Mouse (Mus musculus) cortical plate, adult 2 months (tissue): ENCODE results near the gene Rnf130. TPM values are rescaled to one million over a fixed set of nuclear protein-coding genes. Genes with fewer than 3 reads are reported as not detected.
A peak's percentile ranks its signal among the peaks of the same experiment; 100 is the strongest.

Source experiments
- H3K27ac ChIP-seq: fragments of 200-500 bp; 2 replicates; pipeline ENCODE4 v1.5.1; 2012; ENCODE audit warnings: low read length, control low read depth, inconsistent platforms; ENCODE audit not compliant: insufficient read depth
- H3K4me1 ChIP-seq: fragments of 200-500 bp; 2 replicates; pipeline ENCODE4 v1.6.1; 2011; ENCODE audit warnings: low read length; ENCODE audit not compliant: control insufficient read depth, insufficient read depth
- H3K4me3 ChIP-seq: fragments of 200-500 bp; 2 replicates; pipeline ENCODE4 v1.5.1; 2011; ENCODE audit warnings: mild to moderate bottlenecking, low read length, control low read depth; ENCODE audit not compliant: insufficient read depth
- CTCF ChIP-seq: fragments of 200-500 bp; IDR thresholded peaks from 2 replicates; pipeline ENCODE4 v1.5.1; 2011; ENCODE audit warnings: mild to moderate bottlenecking, control low read depth, low read length; ENCODE audit not compliant: insufficient read depth; ENCODE audit errors: extremely low read depth
- POLR2A ChIP-seq: fragments of 200-500 bp; IDR thresholded peaks from 2 replicates; pipeline ENCODE4 v1.6.1; 2011; ENCODE audit warnings: mild to moderate bottlenecking, low read length, control low read depth; ENCODE audit not compliant: insufficient read depth; ENCODE audit errors: extremely low read depth
- polyA plus RNA-seq: library from polyadenylated mRNA; depleted of rRNA; stranded (reverse); fragments of >200 nt; gene quantifications from 2 replicates; pipeline ENCODE4 v1.2.3, GENCODE M21; 2012

Rnf130 gene
- polyA plus RNA-seq, 1 experiment: 58.1 TPM

- TF ChIP-seq CTCF: no peak
- TF ChIP-seq POLR2A: no peak
- Histone ChIP-seq H3K27ac (no peak overlapping the region), H3K4me1 (no peaks in the 10 kb centered on the region), H3K4me3 (no peak overlapping the region)
These were observed 6.3 kb upstream of the Rnf130 start for GRCm38 (mm10) chr11:50018848-50019247.

DNA sequence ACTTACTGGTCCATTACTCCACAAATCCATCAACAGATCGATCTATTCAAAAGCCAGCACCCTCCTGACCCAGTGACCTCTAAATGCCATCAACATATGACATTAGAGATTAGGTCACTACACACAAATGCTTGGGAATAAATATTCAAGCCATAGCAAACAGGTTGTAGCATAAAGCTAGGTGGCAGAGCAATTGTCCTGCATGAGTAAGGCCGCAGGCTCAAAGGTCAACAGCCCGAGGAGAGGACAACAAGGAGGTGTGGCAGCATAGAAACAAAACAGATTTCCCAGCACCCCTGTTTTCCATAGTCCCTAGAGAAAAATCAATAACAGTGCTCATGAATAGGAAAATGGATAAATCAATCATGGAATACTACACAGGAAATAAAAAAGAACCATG lies 3.1 kb upstream of the Rnf130 start:
- H3K4me3 ChIP-seq: no peak overlapping the region
- H3K4me1 ChIP-seq: peaks cover 4% of the 10 kb centered on the region; the same call in 1 of the 2 replicates
- no peak for TF ChIP-seq CTCF
- TF ChIP-seq POLR2A: no peak
- H3K27ac ChIP-seq: no peak overlapping the region

DNA sequence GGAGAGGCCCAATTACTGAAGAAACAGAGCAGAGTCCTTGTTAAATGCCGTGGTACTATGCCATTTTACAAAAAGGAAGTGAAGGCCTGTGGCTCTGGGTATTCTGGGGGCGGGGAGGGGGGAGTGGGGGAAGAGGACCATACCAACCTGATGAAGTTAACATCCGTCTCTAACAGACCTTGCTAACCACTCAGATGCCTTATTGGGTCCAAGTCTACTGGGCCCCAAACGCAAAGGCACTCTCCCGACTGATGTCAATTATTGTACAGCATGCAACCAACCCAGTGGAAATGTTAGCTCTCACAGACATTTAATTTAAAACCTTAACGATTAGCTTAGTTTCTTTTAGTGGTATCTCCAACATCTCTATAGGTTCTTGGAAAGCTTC lies 707 bp upstream of the Rnf130 start:
- no peak for TF ChIP-seq CTCF
- no peak for TF ChIP-seq POLR2A
- peaks cover 9% of the 10 kb centered on the region for H3K4me1 ChIP-seq
- no peak overlapping the region for H3K27ac ChIP-seq
- peak overlapping the region; percentile 73 for H3K4me3 ChIP-seq

DNA sequence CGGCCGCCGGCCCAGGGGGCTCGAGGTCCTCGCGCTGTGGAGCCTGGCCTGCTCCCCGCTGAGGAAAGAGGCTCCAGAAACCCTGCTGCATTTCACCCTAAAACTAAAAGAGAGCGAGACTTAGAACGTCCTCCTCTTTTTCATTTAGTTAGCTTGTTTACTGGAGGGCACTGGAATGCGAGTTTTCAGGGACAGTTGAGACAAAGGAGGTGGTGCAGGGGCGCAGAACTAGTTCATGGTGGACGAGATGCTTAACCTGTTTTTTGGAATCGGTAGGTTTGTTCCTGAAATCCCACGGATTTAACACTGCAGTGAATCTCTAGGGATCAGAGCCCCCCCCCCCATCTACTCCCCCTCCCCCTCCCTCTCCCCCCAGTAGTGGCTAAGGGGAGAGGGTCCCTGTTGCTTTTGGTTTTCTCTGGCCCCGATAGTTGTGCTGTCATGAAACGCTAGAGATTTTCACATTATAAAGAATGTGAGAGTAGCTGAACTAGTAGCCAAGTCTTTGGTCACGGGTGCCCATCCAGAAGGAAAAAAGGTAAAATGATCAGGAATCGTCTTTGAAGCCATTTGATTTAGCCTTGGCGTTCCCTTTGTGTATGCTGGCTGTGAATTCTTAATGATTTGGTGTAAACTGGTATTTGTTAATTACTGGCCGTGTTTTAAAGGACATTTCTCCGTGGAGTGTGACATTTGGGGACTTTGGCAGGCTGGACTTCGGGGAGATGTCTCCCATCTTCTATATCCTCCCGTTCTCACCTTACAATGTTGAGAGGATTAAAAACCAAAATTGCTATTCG lies 775 bp downstream of the Rnf130 start:
- H3K4me1 ChIP-seq: peaks cover 10% of the 10 kb centered on the region
- H3K4me3 ChIP-seq: peak overlapping the region; percentile 73
- peak overlapping the region; percentile 95 for H3K27ac ChIP-seq
- no peak for TF ChIP-seq CTCF
- no peak for TF ChIP-seq POLR2A

DNA sequence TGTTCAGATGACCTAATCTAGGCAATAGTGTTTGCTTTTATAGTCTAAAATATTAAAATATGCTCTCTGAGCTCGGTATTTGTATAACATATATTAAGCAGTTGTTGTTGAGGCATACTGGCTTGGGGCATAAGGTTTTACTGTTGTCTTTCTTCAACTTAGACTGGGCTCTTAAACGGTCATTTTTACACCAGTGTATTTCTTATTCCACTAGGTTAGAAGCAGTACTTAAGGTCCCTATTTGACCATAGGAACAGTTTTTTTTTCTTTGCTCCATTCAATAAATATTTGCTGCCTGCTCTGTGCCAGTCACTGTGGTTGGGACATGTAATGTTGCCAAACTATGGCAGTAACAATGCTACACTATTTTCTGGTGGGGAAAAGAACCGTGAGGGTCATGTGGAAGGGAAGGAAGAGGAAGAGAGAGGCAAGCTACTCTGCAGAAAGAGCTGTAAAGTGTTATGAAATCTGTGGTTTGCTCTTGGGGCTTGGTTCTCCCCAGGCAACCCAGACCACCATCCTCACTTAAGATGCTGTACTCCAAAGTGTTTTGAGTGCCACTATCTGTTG lies 1.5 kb downstream of the Rnf130 start:
- Histone ChIP-seq H3K27ac (0 out of 2 replicates have a peak overlapping the region, but pooled peaks have one; percentile 66), H3K4me1 (peaks cover 10% of the 10 kb centered on the region), H3K4me3 (peak overlapping the region; percentile 73)
- no peak for TF ChIP-seq CTCF
- TF ChIP-seq POLR2A: no peak

DNA sequence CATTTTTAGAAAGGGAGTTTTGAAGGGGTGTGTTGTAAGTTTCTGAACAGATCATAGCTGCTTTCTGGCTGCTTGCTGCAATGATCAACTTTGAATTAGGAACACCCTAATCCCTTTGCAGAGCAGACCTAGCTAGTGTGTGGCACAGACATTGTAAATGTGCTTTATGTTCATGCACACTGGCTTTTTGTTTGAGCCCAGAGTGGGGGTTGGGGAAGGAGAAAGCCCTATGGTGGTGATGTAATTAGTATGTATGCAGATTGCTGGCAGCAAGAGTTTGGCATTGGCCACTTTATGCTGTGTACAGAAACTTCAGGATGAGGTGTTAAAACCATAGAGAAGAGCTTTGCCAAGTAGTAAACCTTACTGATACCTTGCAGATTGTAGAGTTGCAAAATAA lies 3.3 kb downstream of the Rnf130 start:
- Histone ChIP-seq H3K27ac (no peak overlapping the region), H3K4me1 (peaks cover 10% of the 10 kb centered on the region), H3K4me3 (no peak overlapping the region)
- TF ChIP-seq CTCF (no peak), POLR2A (no peak)

DNA sequence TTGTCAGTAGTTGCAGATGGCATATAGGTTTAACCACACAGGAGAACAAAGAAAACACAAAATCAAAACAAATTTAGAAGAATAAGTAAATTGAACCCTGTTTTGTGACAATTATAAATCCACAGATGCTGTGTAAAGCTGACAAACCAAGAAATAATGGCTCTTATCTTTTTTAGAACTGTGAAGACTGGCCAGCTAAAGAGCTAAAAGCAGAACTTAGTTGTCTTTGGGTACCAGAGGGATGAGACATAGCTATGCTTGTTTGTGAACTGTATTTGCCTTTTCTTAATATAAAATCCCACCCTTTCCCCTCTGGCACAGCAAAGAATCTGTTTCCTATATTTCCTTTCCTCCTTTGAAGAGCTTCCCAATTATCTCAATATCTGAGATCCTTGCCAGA lies 9.0 kb downstream of the Rnf130 start:
- no peak overlapping the region for H3K27ac ChIP-seq
- H3K4me3 ChIP-seq: no peak overlapping the region
- H3K4me1 ChIP-seq: peaks cover 4% of the 10 kb centered on the region
- TF ChIP-seq CTCF (no peak), POLR2A (no peak)

DNA sequence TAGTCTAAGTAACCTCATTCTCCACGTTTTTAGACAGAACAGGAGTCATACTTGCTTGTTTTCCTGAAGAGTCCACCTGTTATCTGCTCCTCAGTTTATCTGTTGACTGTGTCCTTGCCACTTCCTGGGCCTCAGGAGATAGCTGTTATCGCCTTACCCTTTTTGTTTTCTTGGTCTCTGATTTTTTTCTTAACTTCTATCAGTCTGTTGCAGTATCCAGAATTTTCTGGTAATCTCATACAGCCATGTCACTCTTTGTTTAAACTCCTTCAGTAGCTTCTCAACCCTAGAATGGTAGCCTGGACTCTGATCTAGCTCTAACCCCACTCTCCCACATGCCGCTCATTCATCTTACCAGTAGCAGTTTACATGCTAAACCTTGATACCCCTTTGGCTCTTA lies 10.6 kb downstream of the Rnf130 start:
- TF ChIP-seq CTCF (no peak), POLR2A (no peak)
- Histone ChIP-seq H3K4me1 (peaks cover 2% of the 10 kb centered on the region; the same call in 1 of the 2 replicates), H3K4me3 (no peak overlapping the region), H3K27ac (no peak overlapping the region)

DNA sequence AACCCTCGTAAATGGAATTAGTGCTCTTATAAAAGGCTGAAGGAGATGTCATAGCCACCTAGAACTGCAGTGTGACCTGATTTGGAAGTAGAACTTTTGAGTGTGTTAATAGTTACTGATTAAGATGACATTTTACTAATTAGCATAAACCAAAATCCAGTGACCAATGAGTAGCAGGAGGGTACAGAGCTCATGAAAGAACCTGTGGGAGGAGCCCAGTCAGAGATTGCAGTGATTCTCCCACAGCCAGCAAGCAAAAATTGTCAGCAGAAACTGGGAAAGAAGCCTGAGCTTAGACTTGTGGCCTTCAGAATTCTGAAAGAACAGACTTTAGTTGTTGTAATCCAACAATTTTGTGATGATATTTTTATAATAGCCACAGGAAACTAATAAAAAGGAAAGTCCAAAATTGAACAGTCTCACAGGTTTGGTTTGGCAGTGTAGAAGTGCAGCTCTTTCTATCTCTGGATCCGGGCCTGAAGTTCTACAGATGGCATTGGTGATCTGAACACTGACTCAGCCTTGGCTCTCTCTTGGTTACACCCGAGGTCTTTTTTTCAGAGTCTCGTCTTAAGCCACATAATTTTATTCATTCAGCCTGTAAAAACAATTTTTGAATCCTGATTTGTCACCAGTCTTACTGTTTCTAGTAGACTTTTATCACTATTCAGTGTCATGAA lies 11.8 kb downstream of the Rnf130 start:
- H3K27ac ChIP-seq: no peak overlapping the region
- peaks cover 2% of the 10 kb centered on the region; the same call in 1 of the 2 replicates for H3K4me1 ChIP-seq
- H3K4me3 ChIP-seq: no peak overlapping the region
- no peak for TF ChIP-seq POLR2A
- no peak for TF ChIP-seq CTCF
